15 mouse cellular contexts compared by ENCODE assay signal in the genomic region with DNA sequence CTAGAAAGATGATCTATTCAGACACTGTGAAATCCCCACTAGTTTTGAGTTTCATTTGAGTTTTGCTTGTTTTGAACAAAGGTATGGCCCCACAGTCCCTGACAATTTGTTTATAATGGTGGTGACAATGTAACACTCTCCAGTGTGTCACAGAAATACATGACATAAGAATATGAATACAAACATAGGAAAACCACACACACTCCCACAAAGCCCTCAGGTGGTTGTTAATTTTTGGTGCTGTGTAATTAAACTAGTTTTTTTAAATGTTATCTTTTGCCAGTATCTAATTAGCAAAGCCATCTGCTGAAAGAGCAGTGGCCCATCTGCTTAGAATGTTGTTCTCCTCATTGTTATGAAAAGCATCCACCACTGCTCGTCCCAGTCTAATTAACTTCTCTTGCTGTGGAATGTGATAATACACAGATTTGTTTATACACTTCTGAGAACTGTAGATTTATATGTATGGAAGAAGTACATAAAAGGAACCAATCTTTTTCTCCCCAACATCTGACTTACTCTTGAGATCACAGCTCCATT.
A peak's percentile ranks its signal among the peaks of the same experiment; 100 is the strongest.
DNase-seq lines count a peak whose midpoint lies in the region; ATAC-seq lines count a peak whose summit lies in the region.
"Had no signal": no experiment of that assay in that cellular context is flagged by ENCODE, and none has a peak within 500 bp of the region (broad histone marks: within the 10 kb centered on the region; RNA-seq: fewer than 3 reads in every experiment).

No protein-coding gene starts in this region.

- no peak overlapping the region for H3K4me3 ChIP-seq in forebrain, embryonic 13.5 days
- no peak overlapping the region for H3K4me3 ChIP-seq in forebrain, embryonic 11.5 days (ENCODE audit: low read depth, low read length)
- no peak overlapping the region for H3K4me3 ChIP-seq in neural tube, embryonic 13.5 days
- H3K4me3 ChIP-seq in forebrain, embryonic 15.5 days, result no peak overlapping the region
- no peak overlapping the region for H3K4me3 ChIP-seq in neural tube, embryonic 15.5 days (replicated peaks)
- no peak overlapping the region for H3K4me3 ChIP-seq in intestine, embryonic 15.5 days (replicated peaks)
- H3K4me3 ChIP-seq: kidney, embryonic 15.5 days; left cerebral cortex, adult 2 months; neural tube, embryonic 12.5 days had no signal

- H3K27me3 ChIP-seq in forebrain, embryonic 13.5 days, result no peaks in the 10 kb centered on the region
- no peaks in the 10 kb centered on the region for H3K27me3 ChIP-seq in forebrain, embryonic 11.5 days (ENCODE audit: control insufficient read depth, insufficient read depth, low read length)
- H3K27me3 ChIP-seq in neural tube, embryonic 13.5 days, result no peaks in the 10 kb centered on the region
- H3K27me3 ChIP-seq in forebrain, embryonic 15.5 days, result no peaks in the 10 kb centered on the region
- H3K27me3 ChIP-seq in neural tube, embryonic 15.5 days (replicated peaks), result no peaks in the 10 kb centered on the region
- H3K27me3 ChIP-seq in intestine, embryonic 15.5 days (replicated peaks), result no peaks in the 10 kb centered on the region
- H3K27me3 ChIP-seq: kidney, embryonic 15.5 days; neural tube, embryonic 12.5 days had no signal

- H3K36me3 ChIP-seq in forebrain, embryonic 13.5 days (ENCODE audit: poor library complexity, severe bottlenecking), result no peaks in the 10 kb centered on the region
- no peaks in the 10 kb centered on the region for H3K36me3 ChIP-seq in forebrain, embryonic 11.5 days (ENCODE audit: control insufficient read depth, insufficient read depth, low read length)
- H3K36me3 ChIP-seq in neural tube, embryonic 13.5 days, result no peaks in the 10 kb centered on the region
- H3K36me3 ChIP-seq in forebrain, embryonic 15.5 days, result no peaks in the 10 kb centered on the region
- H3K36me3 ChIP-seq in neural tube, embryonic 15.5 days, result no peaks in the 10 kb centered on the region
- no peaks in the 10 kb centered on the region for H3K36me3 ChIP-seq in intestine, embryonic 15.5 days
- H3K36me3 ChIP-seq: kidney, embryonic 15.5 days; neural tube, embryonic 12.5 days had no signal

- H3K9ac ChIP-seq in forebrain, embryonic 13.5 days, result no peak overlapping the region
- H3K9ac ChIP-seq in forebrain, embryonic 11.5 days (ENCODE audit: low read length), result no peak overlapping the region
- no peak overlapping the region for H3K9ac ChIP-seq in neural tube, embryonic 13.5 days
- H3K9ac ChIP-seq in forebrain, embryonic 15.5 days (replicated peaks), result no peak overlapping the region
- no peak overlapping the region for H3K9ac ChIP-seq in neural tube, embryonic 15.5 days (replicated peaks)
- no peak overlapping the region for H3K9ac ChIP-seq in intestine, embryonic 15.5 days
- H3K9ac ChIP-seq: kidney, embryonic 15.5 days; neural tube, embryonic 12.5 days had no signal

- ATAC-seq in forebrain, embryonic 13.5 days, result peak; percentile 81
- ATAC-seq in forebrain, embryonic 11.5 days (replicated peaks; ENCODE audit: low FRiP score), result no peak
- 0 out of 2 replicates have a peak, but pooled peaks have one; percentile 19 for ATAC-seq in neural tube, embryonic 13.5 days (ENCODE audit: low read depth)
- peak; percentile 73 for ATAC-seq in forebrain, embryonic 15.5 days (replicated peaks)
- ATAC-seq in neural tube, embryonic 15.5 days (ENCODE audit: low FRiP score), result peak; percentile 14; the same call in 1 of the 2 replicates
- ATAC-seq in intestine, embryonic 15.5 days, result no peak

- DNase-seq in forebrain, embryonic 11.5 days (ENCODE audit: low spot score), result no peak
- DNase-seq in neural tube, embryonic 10.5 days (ENCODE audit: extremely low spot score, low spot score), result no peak
- DNase-seq in kidney, postnatal 14 days, result no peak
- DNase-seq: adrenal gland, adult 8-10 months; embryo, embryonic 11 days; lung, postnatal 10 days; right cerebral cortex, adult 18-20 months had no signal

- no peak overlapping the region for H3K27ac ChIP-seq in forebrain, embryonic 13.5 days
- no peak overlapping the region for H3K27ac ChIP-seq in forebrain, embryonic 11.5 days (ENCODE audit: low read depth, low read length)
- no peak overlapping the region for H3K27ac ChIP-seq in neural tube, embryonic 13.5 days (replicated peaks)
- H3K27ac ChIP-seq in forebrain, embryonic 15.5 days (replicated peaks), result 0 out of 2 replicates have a peak overlapping the region, but pooled peaks have one; percentile 15
- no peak overlapping the region for H3K27ac ChIP-seq in neural tube, embryonic 15.5 days (replicated peaks)
- no peak overlapping the region for H3K27ac ChIP-seq in intestine, embryonic 15.5 days
- H3K27ac ChIP-seq: kidney, embryonic 15.5 days; left cerebral cortex, adult 2 months; neural tube, embryonic 12.5 days had no signal

- no peak overlapping the region for H3K4me2 ChIP-seq in forebrain, embryonic 13.5 days
- no peak overlapping the region for H3K4me2 ChIP-seq in forebrain, embryonic 11.5 days (ENCODE audit: low read depth, low read length, severe bottlenecking)
- no peak overlapping the region for H3K4me2 ChIP-seq in neural tube, embryonic 13.5 days
- no peak overlapping the region for H3K4me2 ChIP-seq in forebrain, embryonic 15.5 days (replicated peaks)
- no peak overlapping the region for H3K4me2 ChIP-seq in neural tube, embryonic 15.5 days
- no peak overlapping the region for H3K4me2 ChIP-seq in intestine, embryonic 15.5 days (replicated peaks)
- H3K4me2 ChIP-seq: kidney, embryonic 15.5 days; neural tube, embryonic 12.5 days had no signal

- H3K4me1 ChIP-seq in forebrain, embryonic 13.5 days, result no peaks in the 10 kb centered on the region
- no peaks in the 10 kb centered on the region for H3K4me1 ChIP-seq in forebrain, embryonic 11.5 days (replicated peaks; ENCODE audit: control insufficient read depth, insufficient read depth, low read length)
- H3K4me1 ChIP-seq in neural tube, embryonic 13.5 days (replicated peaks), result no peaks in the 10 kb centered on the region
- H3K4me1 ChIP-seq in forebrain, embryonic 15.5 days, result peaks cover 11% of the 10 kb centered on the region
- H3K4me1 ChIP-seq in neural tube, embryonic 15.5 days, result no peaks in the 10 kb centered on the region
- H3K4me1 ChIP-seq in intestine, embryonic 15.5 days (replicated peaks), result no peaks in the 10 kb centered on the region
- H3K4me1 ChIP-seq: kidney, embryonic 15.5 days; neural tube, embryonic 12.5 days had no signal

- 18% methylated on average over 1 of the region's 1 CpGs for WGBS in forebrain, embryonic 13.5 days
- WGBS in forebrain, embryonic 11.5 days, result 46% methylated on average over 1 of the region's 1 CpGs
- WGBS in neural tube, embryonic 13.5 days, result 31% methylated on average over 1 of the region's 1 CpGs
- 14% methylated on average over 1 of the region's 1 CpGs for WGBS in forebrain, embryonic 15.5 days
- 32% methylated on average over 1 of the region's 1 CpGs for WGBS in neural tube, embryonic 15.5 days
- 44% methylated on average over 1 of the region's 1 CpGs for WGBS in intestine, embryonic 15.5 days

- H3K9me3 ChIP-seq in forebrain, embryonic 13.5 days (replicated peaks), result no peaks in the 10 kb centered on the region
- H3K9me3 ChIP-seq in forebrain, embryonic 11.5 days (ENCODE audit: control insufficient read depth, low read length), result no peaks in the 10 kb centered on the region
- no peaks in the 10 kb centered on the region for H3K9me3 ChIP-seq in neural tube, embryonic 13.5 days
- no peaks in the 10 kb centered on the region for H3K9me3 ChIP-seq in forebrain, embryonic 15.5 days
- H3K9me3 ChIP-seq in neural tube, embryonic 15.5 days (replicated peaks), result no peaks in the 10 kb centered on the region
- no peaks in the 10 kb centered on the region for H3K9me3 ChIP-seq in intestine, embryonic 15.5 days
- H3K9me3 ChIP-seq: kidney, embryonic 15.5 days; neural tube, embryonic 12.5 days had no signal

Comparison
In these comparisons a context has a peak if more than half of its experiments do, and no peak if none do; other contexts are left out.
1. ATAC-seq: peak in forebrain, embryonic 13.5 days (single experiment), neural tube, embryonic 13.5 days (single experiment), forebrain, embryonic 15.5 days (single experiment) and neural tube, embryonic 15.5 days (single experiment); none in forebrain, embryonic 11.5 days (single experiment) and intestine, embryonic 15.5 days (single experiment).